Comparison of ENCODE assay signal across 9 mouse cellular contexts in genomic region chr15:98389796-98390195, GRCm38 (mm10). TPM values are rescaled to one million over a fixed set of nuclear protein-coding genes. Genes with fewer than 3 reads are reported as not detected.
DNase-seq lines count a peak whose midpoint lies in the region; ATAC-seq and TF ChIP-seq lines count a peak whose summit lies in the region.
"Had no signal": no experiment of that assay in that cellular context is flagged by ENCODE, and none has a peak within 500 bp of the region (broad histone marks: within the 10 kb centered on the region; RNA-seq: fewer than 3 reads in every experiment).

No protein-coding gene starts in this region.

- H3K9ac ChIP-seq in forebrain, embryonic 11.5 days (ENCODE audit: low read length): no peak overlapping the region
- no peak overlapping the region for H3K9ac ChIP-seq in forebrain, embryonic 12.5 days
- no peak overlapping the region for H3K9ac ChIP-seq in intestine, embryonic 14.5 days (ENCODE audit: low read length)
- no peak overlapping the region for H3K9ac ChIP-seq in midbrain, embryonic 14.5 days (replicated peaks; ENCODE audit: low read length)

- DNase-seq in forebrain, embryonic 11.5 days (ENCODE audit: low spot score): peak; percentile 87
- peak; percentile 39 for DNase-seq in cerebellum, adult 11-12 months
- peak; percentile 31 to 67 for DNase-seq in frontal cortex, postnatal 14 days (ENCODE audit: low spot score in 2 of 2)
- peak; percentile 84 for DNase-seq in intestine, embryonic 14.5 days (ENCODE audit: low spot score)
- DNase-seq in left cerebral cortex, adult 2 months (ENCODE audit: extremely low spot score in 1 of 2, low spot score in 2 of 2): peak; percentile 62 to 71
- peak; percentile 89 for DNase-seq in midbrain, embryonic 14.5 days
- peak; percentile 8 to 20 for DNase-seq in spleen, postnatal 36 days (ENCODE audit: low spot score in 2 of 2)

- H3K9me3 ChIP-seq in forebrain, embryonic 11.5 days (ENCODE audit: control insufficient read depth, low read length): no peaks in the 10 kb centered on the region
- no peaks in the 10 kb centered on the region for H3K9me3 ChIP-seq in forebrain, embryonic 12.5 days
- no peaks in the 10 kb centered on the region for H3K9me3 ChIP-seq in intestine, embryonic 14.5 days (ENCODE audit: control insufficient read depth, low read length)
- no peaks in the 10 kb centered on the region for H3K9me3 ChIP-seq in midbrain, embryonic 14.5 days (ENCODE audit: control insufficient read depth, low read length)
- H3K9me3 ChIP-seq: G1E had no signal

- intact Hi-C loops in left cerebral cortex, adult 2 months (cut with DNase I): loop anchor here (1.0 to 2.0 kb wide), 2 partner anchors 208 to 299 kb away; no protein-coding TSS in a partner anchor

- TF ChIP-seq CTCF in left cerebral cortex, adult 2 months (IDR thresholded peaks at IDR 0.05): peak; percentile 87

- 32% methylated on average over 7 of the region's 7 CpGs for WGBS in forebrain, embryonic 11.5 days
- 39% methylated on average over 7 of the region's 7 CpGs for WGBS in forebrain, embryonic 12.5 days
- 33% methylated on average over 7 of the region's 7 CpGs for WGBS in intestine, embryonic 14.5 days
- 27% methylated on average over 7 of the region's 7 CpGs for WGBS in midbrain, embryonic 14.5 days

- no peak overlapping the region for H3K4me2 ChIP-seq in forebrain, embryonic 11.5 days (ENCODE audit: low read depth, low read length, severe bottlenecking)
- H3K4me2 ChIP-seq in forebrain, embryonic 12.5 days: no peak overlapping the region
- no peak overlapping the region for H3K4me2 ChIP-seq in intestine, embryonic 14.5 days (ENCODE audit: low read length)
- H3K4me2 ChIP-seq in midbrain, embryonic 14.5 days (ENCODE audit: low read length): no peak overlapping the region

- no peaks in the 10 kb centered on the region for H3K27me3 ChIP-seq in forebrain, embryonic 11.5 days (ENCODE audit: control insufficient read depth, insufficient read depth, low read length)
- H3K27me3 ChIP-seq in forebrain, embryonic 12.5 days: no peaks in the 10 kb centered on the region; the same call in 1 of the 2 replicates
- no peaks in the 10 kb centered on the region for H3K27me3 ChIP-seq in intestine, embryonic 14.5 days (replicated peaks; ENCODE audit: control insufficient read depth, insufficient read depth, low read length)
- H3K27me3 ChIP-seq in midbrain, embryonic 14.5 days (ENCODE audit: control insufficient read depth, insufficient read depth, low read length): no peaks in the 10 kb centered on the region

- no peaks in the 10 kb centered on the region for H3K36me3 ChIP-seq in forebrain, embryonic 11.5 days (ENCODE audit: control insufficient read depth, insufficient read depth, low read length)
- H3K36me3 ChIP-seq in forebrain, embryonic 12.5 days (replicated peaks): no peaks in the 10 kb centered on the region
- H3K36me3 ChIP-seq in intestine, embryonic 14.5 days (ENCODE audit: control insufficient read depth, insufficient read depth, low read length): no peaks in the 10 kb centered on the region
- H3K36me3 ChIP-seq in midbrain, embryonic 14.5 days (ENCODE audit: control insufficient read depth, insufficient read depth, low read length): no peaks in the 10 kb centered on the region
- H3K36me3 ChIP-seq: G1E had no signal

- ATAC-seq in forebrain, embryonic 11.5 days (replicated peaks; ENCODE audit: low FRiP score): no peak
- no peak for ATAC-seq in forebrain, embryonic 12.5 days (ENCODE audit: low FRiP score)
- ATAC-seq in intestine, embryonic 14.5 days (replicated peaks; ENCODE audit: low FRiP score, low TSS enrichment, low read depth): no peak
- no peak for ATAC-seq in midbrain, embryonic 14.5 days (ENCODE audit: low FRiP score, low TSS enrichment)

- H3K4me3 ChIP-seq in forebrain, embryonic 11.5 days (ENCODE audit: low read depth, low read length): no peak overlapping the region
- H3K4me3 ChIP-seq in forebrain, embryonic 12.5 days (replicated peaks): no peak overlapping the region
- H3K4me3 ChIP-seq in intestine, embryonic 14.5 days (ENCODE audit: low read depth, low read length): no peak overlapping the region
- H3K4me3 ChIP-seq in left cerebral cortex, adult 2 months: no peak overlapping the region
- no peak overlapping the region for H3K4me3 ChIP-seq in midbrain, embryonic 14.5 days (replicated peaks; ENCODE audit: low read depth, low read length)

- no peaks in the 10 kb centered on the region for H3K4me1 ChIP-seq in forebrain, embryonic 11.5 days (replicated peaks; ENCODE audit: control insufficient read depth, insufficient read depth, low read length)
- H3K4me1 ChIP-seq in forebrain, embryonic 12.5 days: no peaks in the 10 kb centered on the region
- H3K4me1 ChIP-seq in intestine, embryonic 14.5 days (replicated peaks; ENCODE audit: control insufficient read depth, insufficient read depth, low read length): no peaks in the 10 kb centered on the region
- no peaks in the 10 kb centered on the region for H3K4me1 ChIP-seq in midbrain, embryonic 14.5 days (ENCODE audit: control insufficient read depth, insufficient read depth, low read length)

- H3K27ac ChIP-seq in forebrain, embryonic 11.5 days (ENCODE audit: low read depth, low read length): no peak overlapping the region
- H3K27ac ChIP-seq in forebrain, embryonic 12.5 days: no peak overlapping the region
- H3K27ac ChIP-seq in intestine, embryonic 14.5 days (ENCODE audit: low read depth): no peak overlapping the region
- H3K27ac ChIP-seq in left cerebral cortex, adult 2 months: no peak overlapping the region
- H3K27ac ChIP-seq in midbrain, embryonic 14.5 days (replicated peaks; ENCODE audit: low read depth, low read length): no peak overlapping the region

RNA-seq across cellular contexts. Expression of gene Olfr283, which starts 9.1 kb away (rescaled TPM):
- not detected in 2 replicates for polyA plus RNA-seq in forebrain, embryonic 11.5 days (2014; fragmentation: Nextera tagmentation; extraction: Ambion mirVana)
- polyA plus RNA-seq in forebrain, embryonic 12.5 days (2016; fragmentation: Nextera tagmentation; extraction: Ambion mirVana): 0.08 TPM in 1 of 2 replicates, not detected in the other
- polyA plus RNA-seq in intestine, embryonic 14.5 days (2014; fragmentation: Nextera tagmentation; extraction: Ambion mirVana): not detected in 2 replicates
- total RNA-seq in left cerebral cortex, adult 2 months (2021): not detected
- not detected in 2 replicates for polyA plus RNA-seq in midbrain, embryonic 14.5 days (2014; fragmentation: Nextera tagmentation; extraction: Ambion mirVana)
- total RNA-seq: G1E had no signal
- polyA plus RNA-seq: G1E had no signal

RNA-seq across cellular contexts. Expression of gene Olfr282, which starts 41.2 kb away (rescaled TPM):
- polyA plus RNA-seq in forebrain, embryonic 11.5 days (2014; fragmentation: Nextera tagmentation; extraction: Ambion mirVana): not detected in 2 replicates
- not detected in 2 replicates for polyA plus RNA-seq in forebrain, embryonic 12.5 days (2016; fragmentation: Nextera tagmentation; extraction: Ambion mirVana)
- polyA plus RNA-seq in intestine, embryonic 14.5 days (2014; fragmentation: Nextera tagmentation; extraction: Ambion mirVana): not detected in 2 replicates
- not detected for total RNA-seq in left cerebral cortex, adult 2 months (2021)
- not detected in 2 replicates for polyA plus RNA-seq in midbrain, embryonic 14.5 days (2014; fragmentation: Nextera tagmentation; extraction: Ambion mirVana)
- total RNA-seq: G1E had no signal
- polyA plus RNA-seq: G1E had no signal

RNA-seq across cellular contexts. Expression of gene Olfr284, which starts 49.0 kb away (rescaled TPM):
- not detected in 2 replicates for polyA plus RNA-seq in forebrain, embryonic 11.5 days (2014; fragmentation: Nextera tagmentation; extraction: Ambion mirVana)
- polyA plus RNA-seq in forebrain, embryonic 12.5 days (2016; fragmentation: Nextera tagmentation; extraction: Ambion mirVana): not detected in 2 replicates
- not detected in 2 replicates for polyA plus RNA-seq in intestine, embryonic 14.5 days (2014; fragmentation: Nextera tagmentation; extraction: Ambion mirVana)
- total RNA-seq in left cerebral cortex, adult 2 months (2021): not detected
- 0.40 TPM in 1 of 2 replicates, not detected in the other for polyA plus RNA-seq in midbrain, embryonic 14.5 days (2014; fragmentation: Nextera tagmentation; extraction: Ambion mirVana)
- total RNA-seq: G1E had no signal
- polyA plus RNA-seq: G1E had no signal

Comparison
In these comparisons a context has a peak if more than half of its experiments do, and no peak if none do; other contexts are left out.
1. DNase-seq: peak in every context shown above with its lines; median percentile 89 in midbrain, embryonic 14.5 days; 87 in forebrain, embryonic 11.5 days; 84 in intestine, embryonic 14.5 days; 66 in left cerebral cortex, adult 2 months; 49 in frontal cortex, postnatal 14 days; 39 in cerebellum, adult 11-12 months; 14 in spleen, postnatal 36 days.